Mouse (Mus musculus) lung, postnatal 0 days (tissue): Measurements from ENCODE around the gene Mn1. TPM values are rescaled to one million over a fixed set of nuclear protein-coding genes. Genes with fewer than 3 reads are reported as not detected.

Source experiments
- ATAC-seq: fragments of 200-750 bp; cut with Nextera tagmentation; 2 replicates; pipeline ENCODE4 v1.8.0; 2017; ENCODE audit warnings: moderate library complexity
- DNase-seq: peaks from one replicate; pipeline ENCODE4 v3.0.0-alpha.2; 2016; ENCODE audit warnings: low spot score
- H3K27ac ChIP-seq: fragments of 300-500 bp; sonication (generic); 2 replicates; pipeline ENCODE4 v1.5.1; 2014; ENCODE audit warnings: antibody characterized with exemption, mild to moderate bottlenecking, low read length, mixed read lengths
- H3K27me3 ChIP-seq: fragments of 300-500 bp; sonication (generic); replicated peaks from 2 replicates; pipeline ENCODE4 v1.6.1; 2014; ENCODE audit warnings: low read length, mixed read lengths; ENCODE audit not compliant: insufficient read depth
- H3K36me3 ChIP-seq: fragments of 300-500 bp; sonication (generic); 2 replicates; pipeline ENCODE4 v1.6.1; 2014; ENCODE audit warnings: low read length, mixed read lengths; ENCODE audit not compliant: insufficient read depth
- H3K4me1 ChIP-seq: fragments of 300-500 bp; sonication (generic); 2 replicates; pipeline ENCODE4 v1.6.1; 2014; ENCODE audit warnings: antibody characterized with exemption, low read depth, low read length, mixed read lengths; ENCODE audit not compliant: insufficient read depth
- H3K4me2 ChIP-seq: fragments of 300-500 bp; sonication (generic); replicated peaks from 2 replicates; pipeline ENCODE4 v1.6.1; 2014; ENCODE audit warnings: low read depth, mild to moderate bottlenecking, low read length, moderate library complexity, mixed read lengths
- H3K4me3 ChIP-seq: fragments of 300-500 bp; sonication (generic); 2 replicates; pipeline ENCODE4 v1.5.1; 2014; ENCODE audit warnings: low read depth, low read length
- H3K9ac ChIP-seq: fragments of 300-500 bp; sonication (generic); replicated peaks from 2 replicates; pipeline ENCODE4 v1.6.1; 2014; ENCODE audit warnings: low read depth, mild to moderate bottlenecking
- H3K9me3 ChIP-seq: fragments of 300-500 bp; sonication (generic); 2 replicates; pipeline ENCODE4 v1.6.1; 2016; ENCODE audit warnings: low read length, mixed read lengths
- CTCF ChIP-seq: IDR thresholded peaks from 2 replicates; pipeline ENCODE4 v1.5.1; 2016; ENCODE audit warnings: antibody characterized with exemption, mild to moderate bottlenecking
- EP300 ChIP-seq: IDR thresholded peaks from 2 replicates; pipeline ENCODE4 v1.6.1; 2016; ENCODE audit warnings: antibody characterized with exemption, mild to moderate bottlenecking, control low read depth
- WGBS: fragments of 180-500 bp; shearing (Covaris S2); extraction: QIAGEN DNeasy Blood & Tissue Kit; methylation state at CpG from one replicate; pipeline ENCODE4 v1.1.7; 2014; 5-methylcytosine and 5-hydroxymethylcytosine counted together
- polyA plus RNA-seq: library from polyadenylated mRNA; unstranded; fragments of >200 nt; fragmentation: Nextera tagmentation; extraction: Ambion mirVana; gene quantifications from 2 replicates; pipeline ENCODE4 v1.2.1, GENCODE M21; 2015

Gene Mn1
- polyA plus RNA-seq, 1 experiment from 2014 or later, result 6.0 TPM

GRCm38 (mm10) chr5:111402651-111402996, 14.5 kb upstream of the Mn1 start:
- Histone ChIP-seq H3K4me1 (no peaks in the 10 kb centered on the region), H3K9me3 (no peaks in the 10 kb centered on the region), H3K9ac (no peak overlapping the region), H3K36me3 (no peaks in the 10 kb centered on the region), H3K27me3 (no peaks in the 10 kb centered on the region), H3K27ac (no peak overlapping the region), H3K4me3 (no peak overlapping the region), H3K4me2 (no peak overlapping the region)
- 71% methylated on average over 6 of the region's 6 CpGs for WGBS
- DNase-seq (no peak), ATAC-seq (no peak)
- TF ChIP-seq CTCF (no peak), EP300 (no peak)

GRCm38 (mm10) chr5:111404721-111405120, 12.4 kb upstream of the Mn1 start:
- Histone ChIP-seq H3K4me3 (no peak overlapping the region), H3K4me1 (peaks cover 7% of the 10 kb centered on the region; the same call in 1 of the 2 replicates), H3K27ac (no peak overlapping the region), H3K4me2 (no peak overlapping the region), H3K36me3 (no peaks in the 10 kb centered on the region), H3K27me3 (no peaks in the 10 kb centered on the region), H3K9ac (no peak overlapping the region), H3K9me3 (no peaks in the 10 kb centered on the region)
- WGBS, result 75% methylated on average over 6 of the region's 6 CpGs
- TF ChIP-seq EP300 (no peak), CTCF (no peak)
- no peak for ATAC-seq
- no peak for DNase-seq

DNA sequence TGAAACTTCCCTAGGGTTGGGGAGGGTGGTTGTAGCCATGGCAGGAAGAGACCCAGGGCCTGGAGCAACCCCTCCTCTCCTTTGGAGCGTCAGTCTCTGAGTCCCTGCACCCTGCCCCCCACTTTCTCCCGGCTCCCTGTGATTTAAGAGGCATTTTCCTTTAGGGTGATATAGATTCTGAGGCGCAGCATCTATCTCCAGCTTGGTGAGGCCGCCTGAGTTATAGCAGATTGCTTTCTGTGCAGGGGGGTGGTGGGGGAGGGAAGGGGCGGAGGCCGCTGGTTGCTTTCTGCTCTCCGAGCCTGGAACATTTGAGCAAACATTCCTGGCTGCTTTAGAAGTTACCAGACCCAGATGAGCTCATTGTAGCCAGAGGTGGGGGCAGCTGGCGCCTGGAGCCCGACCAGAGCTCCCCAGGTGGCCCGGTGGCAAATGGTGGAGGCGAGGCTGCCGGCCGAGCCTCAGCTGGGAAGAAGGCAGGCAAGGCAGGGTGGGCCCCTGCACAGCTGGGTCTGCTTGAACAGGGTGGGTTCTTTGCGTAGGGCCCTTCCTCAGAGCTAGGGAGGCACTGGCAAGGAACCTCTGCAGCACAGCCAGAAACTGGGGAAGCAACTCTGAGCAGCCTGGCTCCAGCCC, 8.6 kb upstream of the Mn1 start:
- 26% methylated on average over 14 of the region's 14 CpGs for WGBS
- TF ChIP-seq EP300, result no peak
- TF ChIP-seq CTCF, result no peak

GRCm38 (mm10) chr5:111409412-111410044, 7.6 kb upstream of the Mn1 start:
- WGBS, result 3% methylated on average over 1 of the region's 1 CpGs
- peak; percentile 76 for DNase-seq
- Histone ChIP-seq H3K9me3 (no peaks in the 10 kb centered on the region), H3K4me3 (no peak overlapping the region), H3K9ac (no peak overlapping the region), H3K36me3 (no peaks in the 10 kb centered on the region), H3K4me1 (peaks cover 10% of the 10 kb centered on the region; the same call in 1 of the 2 replicates), H3K27me3 (no peaks in the 10 kb centered on the region), H3K4me2 (no peak overlapping the region), H3K27ac (no peak overlapping the region)
- no peak for TF ChIP-seq EP300
- peak; percentile 76 for TF ChIP-seq CTCF
- ATAC-seq, result peak; percentile 48

More for the DNA sequence above, 8.6 kb upstream of the Mn1 start:
- Histone ChIP-seq H3K36me3 (no peaks in the 10 kb centered on the region), H3K27me3 (no peaks in the 10 kb centered on the region), H3K9ac (no peak overlapping the region), H3K27ac (peak overlapping the region; percentile 49; the same call in 1 of the 2 replicates), H3K9me3 (no peaks in the 10 kb centered on the region), H3K4me3 (no peak overlapping the region), H3K4me1 (peaks cover 10% of the 10 kb centered on the region; the same call in 1 of the 2 replicates), H3K4me2 (no peak overlapping the region)
- DNase-seq, result peak; percentile 78
- ATAC-seq, result peak; percentile 85

DNA sequence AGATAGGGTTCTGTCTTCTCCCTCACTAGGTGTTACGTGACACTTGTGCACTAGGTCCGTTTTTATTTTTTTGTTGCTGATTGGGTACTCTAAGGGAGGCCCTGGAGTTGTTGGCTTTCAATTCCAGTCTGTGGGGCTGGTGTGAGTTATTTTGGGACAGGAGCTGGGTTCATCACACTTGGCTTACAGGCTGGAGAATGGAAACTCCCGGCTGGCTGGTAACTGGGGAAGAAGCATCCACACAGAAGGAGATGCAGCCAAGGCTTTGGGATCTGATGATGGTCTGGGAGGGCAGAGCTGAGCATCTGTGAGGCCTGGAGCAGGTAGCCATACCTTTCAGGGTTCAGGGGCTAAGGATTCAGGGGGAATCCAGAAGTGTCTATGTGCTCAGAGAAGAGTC, 6.5 kb upstream of the Mn1 start:
- peaks cover 10% of the 10 kb centered on the region; the same call in 1 of the 2 replicates for H3K4me1 ChIP-seq
- no peak overlapping the region for H3K9ac ChIP-seq
- H3K9me3 ChIP-seq, result no peaks in the 10 kb centered on the region
- ATAC-seq (no peak), DNase-seq (no peak)
- 60% methylated on average over 3 of the region's 3 CpGs for WGBS
- H3K36me3 ChIP-seq, result no peaks in the 10 kb centered on the region
- no peaks in the 10 kb centered on the region for H3K27me3 ChIP-seq
- H3K27ac ChIP-seq, result no peak overlapping the region
- TF ChIP-seq CTCF, result no peak
- no peak for TF ChIP-seq EP300
- H3K4me3 ChIP-seq, result no peak overlapping the region
- H3K4me2 ChIP-seq, result no peak overlapping the region

DNA sequence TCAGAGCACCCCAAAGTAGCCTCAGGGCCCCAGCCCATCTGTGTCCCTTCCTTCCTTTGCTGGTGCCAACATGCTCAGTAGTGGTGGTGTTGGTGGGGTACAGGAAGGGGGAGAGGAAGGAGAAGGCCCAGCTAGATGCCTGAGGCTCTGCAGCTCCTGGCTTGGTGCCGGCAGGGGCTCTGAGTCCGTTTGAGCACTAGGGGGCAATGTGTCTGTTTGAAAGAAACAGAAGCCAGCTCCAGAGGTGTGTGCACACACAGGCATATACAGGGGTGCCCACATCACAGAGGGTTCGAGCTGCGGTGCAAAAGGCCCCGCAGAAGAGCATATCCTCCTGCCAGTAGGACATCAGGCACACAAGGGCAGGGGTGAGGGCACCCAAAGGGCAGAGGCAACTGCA, 3.0 kb upstream of the Mn1 start:
- no peak overlapping the region for H3K4me2 ChIP-seq
- H3K27me3 ChIP-seq, result peaks cover 18% of the 10 kb centered on the region
- H3K4me3 ChIP-seq, result no peak overlapping the region
- 3% methylated on average over 5 of the region's 5 CpGs for WGBS
- peaks cover 13% of the 10 kb centered on the region for H3K4me1 ChIP-seq
- H3K9me3 ChIP-seq, result no peaks in the 10 kb centered on the region
- TF ChIP-seq CTCF (peak; percentile 89), EP300 (no peak)
- DNase-seq (peak; percentile 88), ATAC-seq (peak; percentile 14; the same call in 1 of the 2 replicates)
- no peak overlapping the region for H3K9ac ChIP-seq
- no peak overlapping the region for H3K27ac ChIP-seq
- no peaks in the 10 kb centered on the region for H3K36me3 ChIP-seq
